Mouse (Mus musculus) mature B cell (primary cell): Measurements from ENCODE around the gene Stambpl1.

Experiments
- in situ Hi-C: fragments of 300-500 bp; cut with MboI; formaldehyde crosslinking; loops from 2 replicates; pipeline ENCODE4 v1.14.3; 2019

Stambpl1 gene

GRCm38 (mm10) chr19:34237746-34238145 is 45.7 kb downstream of the Stambpl1 start:
- in situ Hi-C loops = loop anchor here (25.0 kb wide), 1 partner anchor 850 kb away; the partner anchor contains the start of gene Rnls

- in situ Hi-C loops = loop anchor here (5.0 to 25.0 kb wide), 2 partner anchors 42 to 853 kb away; partner anchors contain the start of gene Rnls
These were observed 48.4 kb downstream of the Stambpl1 start for GRCm38 (mm10) chr19:34240273-34241039.

DNA sequence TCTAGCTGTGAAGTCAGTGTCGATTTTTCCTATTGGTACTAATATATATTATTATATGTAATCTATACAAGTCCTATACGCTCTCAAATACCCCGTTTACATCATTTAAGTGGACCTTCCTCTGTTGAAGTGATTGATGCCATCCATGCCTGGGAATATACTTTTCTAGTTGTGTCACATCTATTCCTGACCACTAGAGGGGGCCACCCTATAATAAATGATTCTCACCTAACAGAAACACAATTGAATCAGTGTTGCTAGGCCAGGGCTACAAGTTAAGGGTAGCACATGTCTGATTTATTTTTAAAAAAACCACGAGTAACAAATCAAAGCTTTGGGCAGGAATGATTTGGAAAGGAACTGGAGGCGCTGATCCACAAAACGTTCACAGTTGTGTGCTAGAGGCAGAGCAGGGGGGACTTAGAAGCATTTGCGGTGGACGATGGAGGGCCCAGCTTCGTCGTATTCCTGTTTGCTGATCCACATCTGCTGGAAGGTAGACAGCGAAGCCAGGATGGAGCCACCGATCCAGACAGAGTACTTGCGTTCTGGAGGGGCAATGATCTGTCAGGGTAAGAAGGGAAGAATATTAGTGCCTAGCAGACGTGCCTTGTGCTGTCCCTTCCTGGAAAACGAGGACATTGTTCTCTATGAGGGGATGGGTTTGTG is 49.4 kb downstream of the Stambpl1 start:
- in situ Hi-C loops = loop anchor here (5.0 to 25.0 kb wide), 2 partner anchors 41 to 854 kb away; partner anchors contain the start of gene Rnls

DNA sequence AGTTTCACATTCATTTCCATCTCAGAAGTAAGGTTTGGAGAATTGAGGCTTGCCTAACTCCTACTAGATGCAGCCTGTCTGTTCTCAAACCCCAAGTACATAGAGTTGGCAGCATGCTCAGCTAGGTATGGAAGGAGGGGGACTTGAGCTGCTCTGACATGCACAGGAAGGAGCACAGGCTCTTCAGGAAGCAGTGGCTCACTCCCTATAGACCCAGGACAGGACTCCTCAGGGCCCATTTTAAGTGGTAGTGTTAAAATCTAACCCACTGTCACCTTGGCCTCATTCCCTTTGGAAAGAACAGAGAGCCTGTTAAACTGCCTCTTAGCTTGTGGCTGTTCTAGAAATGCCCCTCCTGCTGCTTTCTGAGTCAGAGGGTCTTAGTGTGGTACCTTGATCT is 50.9 kb downstream of the Stambpl1 start:
- in situ Hi-C loops = loop anchor here (5.0 to 25.0 kb wide), 2 partner anchors 39 to 856 kb away; partner anchors contain the start of gene Rnls

DNA sequence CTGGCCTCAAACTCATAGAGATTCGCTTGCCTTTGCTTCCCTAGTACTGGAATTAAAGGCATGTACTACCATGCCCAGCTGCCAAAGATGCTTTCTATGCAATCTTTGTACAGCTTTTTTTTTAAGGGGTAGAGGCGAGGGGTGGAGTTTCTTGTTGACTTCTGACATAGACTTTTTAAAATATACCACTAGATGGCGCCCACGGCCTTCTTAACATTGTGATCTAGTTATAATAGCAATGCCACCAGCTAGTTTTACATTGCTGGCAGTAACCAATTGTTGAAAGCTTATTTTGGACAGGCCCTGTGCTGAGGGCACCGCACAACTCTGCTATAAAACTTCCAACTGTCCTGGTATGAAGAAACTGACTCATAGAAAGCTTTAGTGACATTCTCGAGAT is 52.0 kb downstream of the Stambpl1 start:
- in situ Hi-C loops = loop anchor here (5.0 to 25.0 kb wide), 2 partner anchors 38 to 857 kb away; partner anchors contain the start of gene Rnls

DNA sequence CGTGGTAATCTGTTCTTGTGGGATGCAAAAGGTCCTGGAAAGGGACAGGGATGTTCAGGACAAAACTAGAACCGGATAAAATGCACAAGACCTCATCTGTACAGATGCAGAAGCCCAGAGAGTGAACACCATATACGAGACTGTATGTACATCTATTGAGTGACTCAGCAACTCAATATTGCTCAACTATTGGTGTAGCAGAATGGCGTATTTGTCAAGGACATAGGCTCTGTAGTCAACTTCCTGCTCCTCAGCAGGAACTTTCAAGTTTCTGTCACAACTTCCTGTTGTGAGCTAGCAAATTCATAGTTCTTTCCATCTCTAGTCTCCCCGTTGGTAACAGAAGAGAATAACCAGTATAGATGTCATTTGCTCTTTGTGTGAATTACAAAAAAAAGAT is 56.5 kb downstream of the Stambpl1 start:
- in situ Hi-C loops = loop anchor here (25.0 kb wide), 1 partner anchor 861 kb away; the partner anchor contains the start of gene Rnls

DNA sequence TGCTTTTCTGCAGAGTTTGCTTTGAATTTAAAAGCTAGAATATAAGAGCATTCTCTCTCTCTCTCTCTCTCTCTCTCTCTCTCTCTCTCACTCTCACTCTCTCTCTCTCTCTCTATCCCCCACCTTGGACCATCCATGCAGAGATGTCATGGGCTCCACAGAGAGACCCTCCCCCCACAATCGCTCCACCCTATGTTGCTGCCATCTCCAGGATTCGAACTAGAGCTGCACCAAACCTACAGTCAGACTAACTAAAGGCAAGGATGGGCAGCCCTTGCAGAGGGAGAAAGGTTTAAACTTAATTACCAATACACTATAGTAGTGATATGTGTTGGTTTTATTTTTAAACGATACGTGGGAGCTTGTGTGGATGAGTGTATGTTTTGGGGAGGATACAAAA is 58.6 kb downstream of the Stambpl1 start:
- in situ Hi-C loops = no loop called here

DNA sequence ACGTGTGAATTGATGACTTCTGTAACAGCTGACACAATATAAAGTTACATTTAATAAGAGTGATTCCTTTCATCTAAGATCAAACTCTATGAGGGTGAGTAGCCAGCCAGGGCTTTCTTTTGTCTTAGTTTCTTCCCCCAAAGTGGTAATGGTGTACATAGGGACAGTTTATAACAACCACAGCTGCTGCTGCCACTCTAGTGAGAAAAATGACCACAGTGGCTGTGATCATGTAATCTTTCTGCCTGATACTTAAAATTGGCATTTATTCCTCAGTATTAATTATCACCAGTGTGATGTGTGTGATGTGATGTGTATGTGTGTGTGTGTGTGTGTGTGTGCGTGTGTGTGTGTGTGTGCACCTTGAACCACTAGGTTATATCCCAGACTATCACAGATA is 59.9 kb downstream of the Stambpl1 start:
- in situ Hi-C loops = no loop called here

DNA sequence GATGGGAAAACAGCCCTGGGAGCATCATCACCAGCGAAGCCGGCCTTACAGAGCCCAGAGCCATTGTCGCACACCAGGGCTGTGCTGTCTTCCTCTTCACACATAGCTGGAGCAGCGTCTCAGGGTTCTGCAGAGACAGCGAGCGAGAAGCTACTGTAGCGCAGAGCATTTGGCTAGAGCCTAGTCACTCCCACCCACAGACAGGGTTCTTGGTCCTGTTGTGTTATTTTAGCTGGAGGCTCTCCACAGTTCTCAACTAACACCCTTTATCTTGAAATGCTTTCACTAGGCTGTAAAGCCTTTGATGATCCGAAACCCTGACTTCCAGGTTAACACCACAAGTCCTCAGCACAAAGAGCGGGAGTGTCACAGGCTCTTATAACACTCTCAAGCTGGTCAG is 60.4 kb downstream of the Stambpl1 start:
- in situ Hi-C loops = no loop called here

GRCm38 (mm10) chr19:34254101-34254879 is 62.3 kb downstream of the Stambpl1 start:
- in situ Hi-C loops = no loop called here

GRCm38 (mm10) chr19:34254880-34255681 is 63.1 kb downstream of the Stambpl1 start, which contains the start of gene Acta2:
Gene Acta2 (minus strand): TSS chr19:34255590.
- in situ Hi-C loops = no loop called here

- in situ Hi-C loops = no loop called here
These were observed 64.1 kb downstream of the Stambpl1 start for GRCm38 (mm10) chr19:34256149-34256548.

DNA sequence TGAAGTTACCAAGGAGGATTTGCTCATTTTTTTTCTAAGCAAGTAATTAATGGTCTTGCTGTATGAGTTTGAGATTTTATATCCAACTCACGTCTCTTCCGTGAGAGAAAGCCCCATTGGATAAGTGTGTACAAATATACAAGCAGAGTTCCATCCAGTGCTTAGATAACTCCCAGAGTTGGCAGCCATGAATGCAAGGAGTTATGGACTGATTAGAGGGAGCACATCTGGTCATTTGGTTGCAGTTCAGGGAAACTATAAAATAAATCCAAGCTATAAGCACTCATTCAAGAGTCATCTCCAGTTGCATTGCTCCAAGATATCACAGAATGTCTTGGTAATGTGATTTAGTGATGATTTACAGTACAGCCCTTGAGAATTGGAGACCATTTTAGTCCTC is 64.9 kb downstream of the Stambpl1 start:
- in situ Hi-C loops = no loop called here

GRCm38 (mm10) chr19:34262273-34262974 is 70.4 kb downstream of the Stambpl1 start:
- in situ Hi-C loops = no loop called here

- in situ Hi-C loops = no loop called here
These were observed 73.7 kb downstream of the Stambpl1 start for GRCm38 (mm10) chr19:34265604-34266193.

GRCm38 (mm10) chr19:34268991-34269390 is 77.0 kb downstream of the Stambpl1 start:
- in situ Hi-C loops = no loop called here

DNA sequence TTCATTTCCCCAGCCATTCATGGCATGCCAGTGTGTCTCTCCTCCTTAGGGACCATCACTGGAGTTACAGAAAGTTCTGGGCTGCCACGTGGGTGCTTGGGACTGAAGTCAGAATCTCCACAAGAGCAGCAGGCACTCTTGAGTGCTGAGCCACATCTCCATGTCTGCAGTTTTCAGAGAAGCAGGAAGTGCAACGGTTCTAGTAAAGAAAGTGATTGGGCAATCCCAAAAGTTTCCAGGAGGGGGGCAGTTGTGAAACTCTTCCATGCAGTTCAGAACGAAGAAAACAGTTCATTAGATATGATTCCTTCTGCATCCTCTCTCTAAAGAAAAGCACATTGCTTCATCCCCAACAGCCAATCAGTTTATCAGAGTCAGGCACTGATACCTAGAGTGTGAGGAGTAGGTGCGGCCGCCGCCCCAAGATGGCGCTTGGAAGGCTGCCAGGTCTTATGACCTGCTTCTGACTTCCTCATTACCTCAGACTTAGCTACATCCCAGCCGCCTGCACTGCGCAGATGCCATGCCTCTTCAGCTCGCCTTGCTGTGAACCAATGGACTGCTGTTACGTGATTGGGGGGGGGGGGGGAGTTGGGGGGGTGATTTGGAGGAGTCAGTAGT is 78.2 kb downstream of the Stambpl1 start:
- in situ Hi-C loops = no loop called here

DNA sequence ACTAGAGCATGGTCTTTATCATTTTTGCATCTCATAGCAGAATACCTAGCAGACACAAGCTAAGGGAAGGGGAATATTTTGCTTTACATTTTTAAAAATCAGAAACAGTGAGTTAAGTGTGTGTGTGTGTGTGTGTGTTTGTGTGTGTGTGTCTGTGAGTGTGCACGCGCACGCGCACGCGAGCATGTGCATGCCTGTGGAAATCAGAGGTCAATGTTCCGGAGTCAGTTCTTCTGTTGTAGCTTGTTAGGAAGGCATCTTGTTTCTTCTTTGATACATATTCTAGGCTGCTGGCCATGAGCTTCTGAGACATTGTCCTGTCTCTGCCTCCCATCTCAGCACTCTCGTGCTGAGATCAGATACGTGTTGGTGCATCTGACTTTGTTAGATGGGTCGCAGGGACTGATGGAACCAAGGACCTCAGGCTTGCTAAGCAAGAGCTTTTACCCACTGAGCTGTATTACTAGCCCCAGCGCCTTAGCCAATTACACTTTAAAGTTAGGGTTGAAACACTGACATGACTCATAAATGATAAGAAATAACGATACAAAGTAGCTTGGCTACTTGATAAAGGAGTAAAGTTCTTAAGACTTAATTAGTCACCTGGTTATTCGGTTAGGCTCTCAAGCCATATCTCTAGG is 78.9 kb downstream of the Stambpl1 start:
- in situ Hi-C loops = no loop called here

DNA sequence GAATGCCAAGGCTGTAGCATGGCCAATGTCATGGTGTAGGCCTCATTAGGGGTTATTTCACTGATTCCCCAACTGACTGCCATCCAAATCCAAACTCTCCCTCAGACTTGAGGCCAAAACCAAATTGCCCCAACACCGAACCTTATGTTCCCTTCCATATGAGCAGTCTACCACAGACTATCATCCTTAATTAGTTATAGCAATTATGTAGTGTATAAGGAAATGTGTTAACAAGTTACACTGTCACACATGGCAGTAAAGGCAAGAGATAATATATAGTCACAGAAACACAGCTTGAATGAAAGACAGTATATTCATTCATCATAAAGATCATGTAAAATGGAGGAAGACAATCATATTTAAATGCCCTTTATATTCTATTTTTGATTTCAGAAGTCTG is 81.0 kb downstream of the Stambpl1 start:
- in situ Hi-C loops = no loop called here
